8 mouse cellular contexts compared by ENCODE assay signal in genomic region chr19:32956143-32956915, GRCm38 (mm10).
DNase-seq lines count a peak whose midpoint lies in the region; ATAC-seq and TF ChIP-seq lines count a peak whose summit lies in the region.

No protein-coding gene starts in this region.

- ATAC-seq in hindbrain, embryonic 11.5 days (ENCODE audit: low FRiP score) = no peak
- no peak for ATAC-seq in midbrain, embryonic 13.5 days

- peak overlapping the region; percentile 79 for H3K9ac ChIP-seq in MEL (ENCODE audit: control insufficient read depth, low read depth, low read length, poor library complexity, severe bottlenecking)
- H3K9ac ChIP-seq in hindbrain, embryonic 11.5 days (ENCODE audit: low read depth, low read length) = no peak overlapping the region
- no peak overlapping the region for H3K9ac ChIP-seq in midbrain, embryonic 13.5 days (replicated peaks)

- peaks cover 0 to 38% of the 10 kb centered on the region in 2 experiments; a peak in 2 of 4 replicates for H3K36me3 ChIP-seq in MEL (ENCODE audit: control insufficient read depth in 1 of 2, insufficient read depth in 2 of 2, low read length in 2 of 2)
- H3K36me3 ChIP-seq in hindbrain, embryonic 11.5 days (ENCODE audit: control insufficient read depth, insufficient read depth, low read length) = no peaks in the 10 kb centered on the region
- H3K36me3 ChIP-seq in midbrain, embryonic 13.5 days = no peaks in the 10 kb centered on the region
- no peaks in the 10 kb centered on the region for H3K36me3 ChIP-seq in kidney, adult 2 months (ENCODE audit: control insufficient read depth, insufficient read depth, low read length)

- 3% methylated on average over 9 of the region's 9 CpGs for WGBS in hindbrain, embryonic 11.5 days
- 4% methylated on average over 9 of the region's 9 CpGs for WGBS in midbrain, embryonic 13.5 days
- WGBS in kidney, adult 2 months = 30% methylated on average over 9 of the region's 9 CpGs

- H3K27ac ChIP-seq in MEL (ENCODE audit: control insufficient read depth, low read depth, low read length) = peak overlapping the region; percentile 90
- H3K27ac ChIP-seq in hindbrain, embryonic 11.5 days (ENCODE audit: low read depth, low read length) = no peak overlapping the region
- H3K27ac ChIP-seq in midbrain, embryonic 13.5 days = no peak overlapping the region
- no peak overlapping the region for H3K27ac ChIP-seq in kidney, adult 2 months (ENCODE audit: insufficient read depth, low read depth, low read length)

- TF ChIP-seq POLR2A in MEL (IDR thresholded peaks at IDR 0.05; ENCODE audit: control insufficient read depth in 1 of 2, insufficient read depth in 1 of 2, low read depth in 1 of 2, low read length in 2 of 2, poor library complexity in 1 of 2) = no peak; a peak in 1 of 4 replicates
- TF ChIP-seq POLR2A in kidney, adult 2 months (IDR thresholded peaks at IDR 0.05; ENCODE audit: low read depth, low read length) = no peak

- H3K79me2 ChIP-seq in MEL (ENCODE audit: control insufficient read depth, insufficient read depth, low read length, poor library complexity) = no peaks in the 10 kb centered on the region

- H3K9me3 ChIP-seq in MEL (replicated peaks; ENCODE audit: insufficient read depth, low read length) = no peaks in the 10 kb centered on the region
- H3K9me3 ChIP-seq in hindbrain, embryonic 11.5 days (ENCODE audit: control insufficient read depth, low read length) = no peaks in the 10 kb centered on the region
- no peaks in the 10 kb centered on the region for H3K9me3 ChIP-seq in midbrain, embryonic 13.5 days

- no peak for TF ChIP-seq RAD21 in MEL (IDR thresholded peaks at IDR 0.05; ENCODE audit: low read depth, low read length)

- peak in 1 of 2 experiments; percentile 47; a peak in 2 of 4 replicates for TF ChIP-seq EP300 in MEL (IDR thresholded peaks at IDR 0.05; ENCODE audit: low read depth in 1 of 2, low read length in 2 of 2)

- peak overlapping the region; percentile 81 to 85 for H3K4me3 ChIP-seq in MEL (ENCODE audit: control insufficient read depth in 1 of 2, insufficient read depth in 1 of 2, low read depth in 2 of 2, low read length in 2 of 2)
- H3K4me3 ChIP-seq in hindbrain, embryonic 11.5 days (ENCODE audit: low read depth, low read length) = no peak overlapping the region
- H3K4me3 ChIP-seq in midbrain, embryonic 13.5 days (replicated peaks) = peak overlapping the region; percentile 11; the same call in 1 of the 2 replicates
- H3K4me3 ChIP-seq in kidney, adult 2 months (ENCODE audit: insufficient read depth, low read depth, low read length) = no peak overlapping the region

- DNase-seq in heart, adult 11 months = peak; percentile 71
- no peak for DNase-seq in heart, postnatal 4 days
- peak; percentile 67 for DNase-seq in MEL (ENCODE audit: low read depth, low spot score)
- peak; percentile 60 for DNase-seq in hindbrain, embryonic 11.5 days (ENCODE audit: low spot score)
- no peak for DNase-seq in right cerebral cortex, postnatal 4 days
- no peak for DNase-seq in left cerebral cortex, adult 18-20 months (ENCODE audit: low spot score in 2 of 2)
- DNase-seq in kidney, adult 2 months = no peak

- H3K4me2 ChIP-seq in hindbrain, embryonic 11.5 days (replicated peaks; ENCODE audit: low read depth, low read length) = peak overlapping the region; percentile 27; the same call in 1 of the 2 replicates
- peak overlapping the region; percentile 39 for H3K4me2 ChIP-seq in midbrain, embryonic 13.5 days (replicated peaks)

- no peak for TF ChIP-seq CTCF in MEL (IDR thresholded peaks at IDR 0.05 in 2 of 3, conservative IDR thresholded peaks at IDR 0.05 in 1 of 3; ENCODE audit: control insufficient read depth in 1 of 3, insufficient read depth in 1 of 3, low read depth in 2 of 3, low read length in 3 of 3, poor library complexity in 1 of 3, severe bottlenecking in 1 of 3)
- no peak for TF ChIP-seq CTCF in kidney, adult 2 months (conservative IDR thresholded peaks at IDR 0.05; ENCODE audit: insufficient read depth, insufficient read length, low read depth, low read length)

- H3K4me1 ChIP-seq in MEL (ENCODE audit: control insufficient read depth in 1 of 2, insufficient read depth in 2 of 2, low read length in 2 of 2) = peaks cover 21 to 67% of the 10 kb centered on the region in 2 experiments
- no peaks in the 10 kb centered on the region; the same call in 1 of the 2 replicates for H3K4me1 ChIP-seq in hindbrain, embryonic 11.5 days (replicated peaks; ENCODE audit: control insufficient read depth, insufficient read depth, low read length)
- peaks cover 18% of the 10 kb centered on the region for H3K4me1 ChIP-seq in midbrain, embryonic 13.5 days (replicated peaks)
- H3K4me1 ChIP-seq in kidney, adult 2 months (ENCODE audit: control insufficient read depth, insufficient read depth, low read length) = peaks cover 3% of the 10 kb centered on the region; the same call in 1 of the 2 replicates

- no peaks in the 10 kb centered on the region for H3K27me3 ChIP-seq in MEL (ENCODE audit: control insufficient read depth in 1 of 2, insufficient read depth in 2 of 2, low read length in 2 of 2)
- no peaks in the 10 kb centered on the region for H3K27me3 ChIP-seq in hindbrain, embryonic 11.5 days (ENCODE audit: control insufficient read depth, insufficient read depth, low read length)
- H3K27me3 ChIP-seq in midbrain, embryonic 13.5 days = peaks cover 9% of the 10 kb centered on the region
- no peaks in the 10 kb centered on the region for H3K27me3 ChIP-seq in kidney, adult 2 months (replicated peaks; ENCODE audit: control insufficient read depth, insufficient read depth, low read length)

TF ChIP-seq in MEL, 35 proteins besides CTCF, POLR2A, EP300 and RAD21:
- TF ChIP-seq GATA1 (IDR thresholded peaks at IDR 0.05; ENCODE audit: low read depth, low read length) (0 out of 2 replicates have a peak, but pooled peaks have one; percentile 28), SIN3A (IDR thresholded peaks at IDR 0.05; ENCODE audit: low read length) (peak; percentile 40; the same call in 1 of the 2 replicates), BHLHE40 (IDR thresholded peaks at IDR 0.05; ENCODE audit: borderline replicate concordance, low read depth, low read length) (peak; percentile 35; the same call in 1 of the 2 replicates), POLR2AphosphoS2 (IDR thresholded peaks at IDR 0.05; ENCODE audit: low read length) (peak; percentile 30; the same call in 1 of the 2 replicates), CHD2 (IDR thresholded peaks at IDR 0.05; ENCODE audit: low read length) (peak; percentile 59; the same call in 1 of the 2 replicates), JUND (IDR thresholded peaks at IDR 0.05; ENCODE audit: low read depth, low read length) (no peak), CHD1 (IDR thresholded peaks at IDR 0.05; ENCODE audit: low read depth, low read length) (peak; percentile 53), MEF2A (IDR thresholded peaks at IDR 0.05; ENCODE audit: extremely low read depth, insufficient replicate concordance, low read depth, low read length, poor library complexity, severe bottlenecking) (no peak), MAZ (IDR thresholded peaks at IDR 0.05; ENCODE audit: low read depth, low read length) (0 out of 2 replicates have a peak, but pooled peaks have one; percentile 12), ZNF384 (IDR thresholded peaks at IDR 0.05; ENCODE audit: low read depth, low read length) (peak; percentile 95), MYC (IDR thresholded peaks at IDR 0.05; ENCODE audit: low read depth, low read length) (no peak; the same call in 1 of the 2 replicates), ELF1 (IDR thresholded peaks at IDR 0.05; ENCODE audit: low read depth, low read length) (no peak), ZMIZ1 (IDR thresholded peaks at IDR 0.05; ENCODE audit: low read depth, low read length) (0 out of 2 replicates have a peak, but pooled peaks have one; percentile 0), ETS1 (IDR thresholded peaks at IDR 0.05; ENCODE audit: low read depth, low read length) (peak; percentile 55; the same call in 1 of the 2 replicates), MAFK (IDR thresholded peaks at IDR 0.05; ENCODE audit: borderline replicate concordance, low read depth, low read length) (no peak)

Comparison
In these comparisons a context has a peak if more than half of its experiments do, and no peak if none do; other contexts are left out.
1. DNase-seq: peak in heart, adult 11 months (single experiment), MEL (single experiment) and hindbrain, embryonic 11.5 days (single experiment); none in heart, postnatal 4 days (single experiment), right cerebral cortex, postnatal 4 days (single experiment), left cerebral cortex, adult 18-20 months (0 of 2) and kidney, adult 2 months (single experiment).
2. H3K4me3 ChIP-seq: peak in MEL (2 of 2) and midbrain, embryonic 13.5 days (single experiment); none in hindbrain, embryonic 11.5 days (single experiment) and kidney, adult 2 months (single experiment).